Mouse (Mus musculus): ENCODE data around the gene Gmfg. TPM values are rescaled to one million over a fixed set of nuclear protein-coding genes. Genes with fewer than 3 reads are reported as not detected.

Gene Gmfg
- total RNA-seq, 2 experiments from 2014 or later, result 6.7 to 8.1 TPM

- DNase-seq, result no peak
Observed at GRCm38 (mm10) chr7:28482854-28483253, 45.6 kb downstream of the Gmfg start.

GRCm38 (mm10) chr7:28484192-28484591, 46.9 kb downstream of the Gmfg start:
- no peak for DNase-seq

GRCm38 (mm10) chr7:28488030-28488491, 50.8 kb downstream of the Gmfg start:
- peak in 1 of 2 experiments; percentile 30 for DNase-seq

GRCm38 (mm10) chr7:28490410-28490809, 53.2 kb downstream of the Gmfg start:
- DNase-seq, result peak; percentile 77 to 81

- DNase-seq, result no peak
Observed at GRCm38 (mm10) chr7:28490903-28491302, 53.7 kb downstream of the Gmfg start.

- DNase-seq, result no peak
Observed at GRCm38 (mm10) chr7:28492310-28492709, 55.1 kb downstream of the Gmfg start.

- no peak for DNase-seq
Observed at GRCm38 (mm10) chr7:28495426-28495825, 58.2 kb downstream of the Gmfg start.

Other genes with a start within 250 kb of the Gmfg start
- gene Eid2, start 169.6 kb upstream of the Gmfg start, total RNA-seq (2021), result 10 to 100 TPM; 25.2 to 51.2 TPM
- gene Eid2b, start 159.7 kb upstream of the Gmfg start, total RNA-seq (2021), result 10 to 100 TPM; 13.7 to 18.4 TPM
- gene Selenov, start 146.3 kb upstream of the Gmfg start, total RNA-seq (2021), result 1 to 10 TPM in 1 of 2 experiments, not detected in 1; 1.1 TPM
- under 1 TPM in 1 of 2 experiments, not detected in 1; 0.89 TPM for gene Dll3, start 135.2 kb upstream of the Gmfg start, total RNA-seq (2021)
- gene Timm50, start 125.4 kb upstream of the Gmfg start, total RNA-seq (2021), result 100 to 1,000 TPM in 1 of 2 experiments, 10 to 100 TPM in 1; 84.0 to 102 TPM
- gene Supt5, start 98.7 kb upstream of the Gmfg start, total RNA-seq (2021), result 100 to 1,000 TPM; 122 to 287 TPM
- gene Rps16, start 86.8 kb upstream of the Gmfg start, total RNA-seq (2021), result 1,000 to 10,000 TPM; 1,072 to 1,115 TPM
- 10 to 100 TPM; 19.0 to 27.2 TPM for gene Plekhg2, start 64.8 kb upstream of the Gmfg start, total RNA-seq (2021)
- 10 to 100 TPM; 19.0 to 26.1 TPM for gene Zfp36, start 57.2 kb upstream of the Gmfg start, total RNA-seq (2021)
- gene Med29, start 44.7 kb upstream of the Gmfg start, total RNA-seq (2021), result 10 to 100 TPM; 33.6 to 47.4 TPM
- gene Paf1, start 44.5 kb upstream of the Gmfg start, total RNA-seq (2021), result 10 to 100 TPM; 67.3 to 77.7 TPM
- gene Lrfn1, start 14.5 kb downstream of the Gmfg start, total RNA-seq (2021), result 10 to 100 TPM; 15.6 to 17.5 TPM
- not detected for gene Ifnl2, start 73.0 kb downstream of the Gmfg start, total RNA-seq (2021)
- not detected for gene Ifnl3, start 85.4 kb downstream of the Gmfg start, total RNA-seq (2021)
- gene Sycn, start 103.4 kb downstream of the Gmfg start, total RNA-seq (2021), result not detected
- gene Nccrp1, start 109.8 kb downstream of the Gmfg start, total RNA-seq (2021), result under 1 TPM in 1 of 2 experiments, not detected in 1; 0.20 TPM
- gene Samd4b, start 160.7 kb downstream of the Gmfg start, total RNA-seq (2021), result 10 to 100 TPM; 62.5 to 69.8 TPM
- 10 to 100 TPM; 28.0 to 30.0 TPM for gene Pak4, start 160.7 kb downstream of the Gmfg start, total RNA-seq (2021)
- not detected for gene Acp7, start 193.9 kb downstream of the Gmfg start, total RNA-seq (2021)